Mouse (Mus musculus) hindbrain, postnatal 0 days (tissue): ENCODE measurements around the gene Cabp4. TPM values are rescaled to one million over a fixed set of nuclear protein-coding genes. Genes with fewer than 3 reads are reported as not detected.
A peak's percentile ranks its signal among the peaks of the same experiment; 100 is the strongest.

Experiments used
- ATAC-seq: fragments of 200-750 bp; cut with Nextera tagmentation; 2 replicates; pipeline ENCODE4 v1.8.0; 2017; ENCODE audit warnings: mild to moderate bottlenecking, moderate TSS enrichment, moderate library complexity
- DNase-seq: peaks from one replicate; pipeline ENCODE4 v3.0.0-alpha.2; 2015; ENCODE audit warnings: low spot score
- H3K27ac ChIP-seq: fragments of 300-500 bp; sonication (generic); 2 replicates; pipeline ENCODE4 v1.5.1; 2014; ENCODE audit warnings: mild to moderate bottlenecking
- H3K27me3 ChIP-seq: fragments of 300-500 bp; sonication (generic); 2 replicates; pipeline ENCODE4 v1.6.1; 2014; ENCODE audit warnings: low read length, mixed read lengths; ENCODE audit not compliant: insufficient read depth
- H3K36me3 ChIP-seq: fragments of 300-500 bp; sonication (generic); 2 replicates; pipeline ENCODE4 v1.6.1; 2014; ENCODE audit warnings: low read length, mixed read lengths; ENCODE audit not compliant: insufficient read depth
- H3K4me1 ChIP-seq: fragments of 300-500 bp; sonication (generic); 2 replicates; pipeline ENCODE4 v1.6.1; 2014; ENCODE audit warnings: antibody characterized with exemption, low read length, mixed read lengths; ENCODE audit not compliant: insufficient read depth
- H3K4me2 ChIP-seq: fragments of 300-500 bp; sonication (generic); 2 replicates; pipeline ENCODE4 v1.6.1; 2014; ENCODE audit warnings: low read depth, mild to moderate bottlenecking, low read length, moderate library complexity, mixed read lengths
- H3K4me3 ChIP-seq: fragments of 300-500 bp; sonication (generic); 2 replicates; pipeline ENCODE4 v1.5.1; 2014; ENCODE audit warnings: low read length
- H3K9ac ChIP-seq: fragments of 300-500 bp; sonication (generic); replicated peaks from 2 replicates; pipeline ENCODE4 v1.6.1; 2014; ENCODE audit warnings: mild to moderate bottlenecking, low read length, moderate library complexity, mixed read lengths
- H3K9me3 ChIP-seq: fragments of 300-500 bp; sonication (generic); 2 replicates; pipeline ENCODE4 v1.6.1; 2016; ENCODE audit warnings: low read length, mixed read lengths
- CTCF ChIP-seq: IDR thresholded peaks from 2 replicates; pipeline ENCODE4 v1.5.1; 2016; ENCODE audit warnings: antibody characterized with exemption, control low read depth, low read depth
- whole genome bisulfite sequencing: fragments of 180-500 bp; shearing (Covaris S2); extraction: QIAGEN DNeasy Blood & Tissue Kit; methylation state at CpG from one replicate; pipeline ENCODE4 v1.1.7; 2014; 5-methylcytosine and 5-hydroxymethylcytosine counted together
- polyA plus RNA-seq: library from polyadenylated mRNA; unstranded; fragments of >200 nt; fragmentation: Nextera tagmentation; extraction: Ambion mirVana; gene quantifications from 2 replicates; pipeline ENCODE4 v1.2.1, GENCODE M21; 2015
- total RNA-seq: library from RNA; depleted of rRNA; stranded (reverse); fragments of >200 nt; gene quantifications from 2 replicates; pipeline ENCODE4 v1.2.3, GENCODE M21; 2014

Cabp4 gene
- total and polyA plus RNA-seq, 2 experiments from 2014 or later, result 0.51 TPM; not detected in 1

DNA sequence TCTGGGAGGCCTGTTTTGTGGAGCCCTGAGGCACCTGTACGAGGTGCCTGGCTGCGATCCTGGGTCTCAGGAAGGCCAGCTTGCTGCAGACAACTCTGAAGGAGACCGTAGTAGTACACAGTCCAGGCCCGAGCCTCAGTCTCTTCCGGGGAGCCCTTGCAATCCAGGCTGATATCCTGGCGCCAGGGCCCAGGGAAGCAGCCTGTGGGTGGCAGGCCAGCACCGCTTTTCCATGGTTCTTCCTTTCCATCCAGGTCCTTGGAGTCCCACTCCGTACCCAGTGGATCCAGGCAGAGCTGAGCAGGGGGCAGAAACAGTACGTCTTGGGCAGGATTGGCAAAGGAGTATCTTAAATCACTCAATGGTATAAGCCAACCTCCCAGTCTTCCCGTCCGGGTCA is 29.1 kb upstream of the Cabp4 start:
- 62% methylated on average over 11 of the region's 11 CpGs for WGBS

DNA sequence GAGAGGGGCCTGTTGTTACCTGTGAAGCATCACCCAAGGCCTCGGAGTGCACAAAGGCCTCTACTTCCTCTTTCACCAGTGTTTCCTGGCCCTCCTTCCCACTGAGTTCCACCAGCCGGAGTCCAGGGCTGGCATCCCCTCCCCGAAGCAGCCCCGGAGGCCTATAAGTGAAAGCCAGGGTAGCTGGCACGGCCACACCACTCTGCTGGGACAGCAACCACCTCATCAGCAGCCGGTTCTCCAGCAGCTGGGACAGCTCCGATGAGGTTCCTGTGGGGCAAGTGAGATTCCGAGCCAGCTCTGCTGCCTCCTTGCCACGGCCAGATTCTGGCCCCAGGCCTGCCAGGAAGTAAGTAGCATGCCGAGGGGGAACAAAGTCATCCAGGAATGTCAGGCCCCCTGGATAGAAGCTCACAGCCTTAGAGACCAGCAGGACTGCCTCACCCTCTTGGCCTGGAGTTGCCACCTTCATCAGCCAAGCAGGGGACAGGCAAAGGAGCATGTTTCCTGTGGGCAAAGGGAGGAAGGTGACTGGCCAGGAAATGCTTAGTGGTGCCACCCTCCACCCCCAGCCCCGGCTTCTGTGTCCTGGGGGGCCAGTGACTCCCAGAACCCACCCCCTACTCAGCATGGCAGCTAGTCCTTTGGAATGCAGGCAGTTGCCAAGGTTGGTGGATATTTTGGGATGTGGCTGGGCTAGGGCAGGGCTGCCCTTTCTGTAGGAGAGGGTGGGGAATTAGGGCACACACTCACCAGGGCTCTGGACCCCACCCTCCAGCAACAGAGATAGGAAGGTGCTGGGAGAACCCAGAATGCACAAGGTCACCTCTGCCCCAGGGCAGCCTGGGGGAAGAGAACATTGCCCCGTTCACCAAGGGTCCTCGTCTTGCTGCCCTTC is 27.8 kb upstream of the Cabp4 start:
- Histone ChIP-seq H3K27me3 (no peaks in the 10 kb centered on the region), H3K9me3 (no peaks in the 10 kb centered on the region), H3K4me2 (no peak overlapping the region), H3K27ac (no peak overlapping the region), H3K4me1 (peaks cover 16% of the 10 kb centered on the region), H3K36me3 (no peaks in the 10 kb centered on the region), H3K9ac (no peak overlapping the region), H3K4me3 (no peak overlapping the region)
- no peak for ATAC-seq
- no peak for DNase-seq
- TF ChIP-seq CTCF, result no peak
- 47% methylated on average over 13 of the region's 13 CpGs for WGBS

More for the DNA sequence above, 29.1 kb upstream of the Cabp4 start:
- H3K9me3 ChIP-seq, result no peaks in the 10 kb centered on the region
- no peak overlapping the region for H3K9ac ChIP-seq
- H3K4me3 ChIP-seq, result no peak overlapping the region
- H3K36me3 ChIP-seq, result no peaks in the 10 kb centered on the region
- no peak overlapping the region for H3K4me2 ChIP-seq
- no peaks in the 10 kb centered on the region for H3K27me3 ChIP-seq
- H3K27ac ChIP-seq, result no peak overlapping the region
- no peak for DNase-seq
- TF ChIP-seq CTCF, result no peak
- H3K4me1 ChIP-seq, result peaks cover 16% of the 10 kb centered on the region
- no peak for ATAC-seq

DNA sequence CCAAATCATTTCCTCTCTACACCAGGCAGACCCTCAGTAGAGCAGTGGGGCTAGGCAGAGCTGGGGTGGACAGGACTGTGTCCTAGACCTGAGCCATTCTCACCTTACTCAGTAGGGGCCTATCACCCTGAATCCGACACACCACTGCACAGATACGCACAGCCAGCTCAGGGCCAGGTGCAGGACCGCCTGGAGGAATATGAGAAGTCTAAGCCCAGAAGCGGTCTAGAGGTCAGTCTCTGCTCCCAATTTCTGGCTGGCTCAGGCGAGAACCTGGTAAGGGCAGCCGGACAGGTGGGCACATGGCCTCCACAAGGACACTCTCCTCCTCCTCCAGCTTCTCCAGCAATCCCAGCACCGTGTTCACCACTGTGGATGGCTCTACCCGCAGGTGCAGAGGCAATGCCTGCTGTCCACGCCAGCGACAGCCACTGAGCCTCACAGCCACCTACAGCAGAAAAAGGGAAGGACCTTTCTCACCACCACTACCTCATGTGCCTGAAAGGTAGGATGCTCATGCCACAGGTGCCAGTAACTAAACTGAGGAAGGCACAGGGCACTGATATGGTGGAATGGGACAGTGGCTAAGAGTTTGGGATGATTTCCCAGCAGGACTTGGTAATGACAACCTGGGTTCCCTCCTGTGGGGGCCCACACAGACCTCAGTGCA is 27.0 kb upstream of the Cabp4 start:
- ATAC-seq (no peak), DNase-seq (no peak)
- Histone ChIP-seq H3K4me1 (peaks cover 14% of the 10 kb centered on the region), H3K4me3 (no peak overlapping the region), H3K27ac (no peak overlapping the region), H3K4me2 (no peak overlapping the region), H3K27me3 (no peaks in the 10 kb centered on the region), H3K9ac (no peak overlapping the region), H3K36me3 (no peaks in the 10 kb centered on the region), H3K9me3 (no peaks in the 10 kb centered on the region)
- WGBS, result 93% methylated on average over 10 of the region's 10 CpGs
- TF ChIP-seq CTCF, result no peak

DNA sequence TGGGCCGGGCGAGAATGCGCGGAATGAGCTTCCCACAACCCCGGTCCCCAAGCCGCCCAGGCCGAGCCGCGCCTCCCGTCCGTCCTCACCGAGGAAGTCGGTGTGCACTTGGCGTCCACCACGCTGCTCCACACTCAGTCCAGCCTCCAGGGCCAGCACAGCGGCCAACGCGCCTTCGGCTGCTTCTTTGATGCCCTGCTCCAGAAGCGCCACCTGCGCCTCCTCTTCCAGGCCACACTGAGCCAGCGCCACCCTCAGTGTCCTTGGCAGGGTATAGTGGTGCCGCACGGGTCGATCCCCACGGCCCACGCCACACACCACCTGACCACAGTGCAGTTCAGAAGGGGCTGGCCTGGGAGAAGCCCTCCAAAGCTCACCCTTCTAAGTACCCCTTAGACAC is 26.0 kb upstream of the Cabp4 start:
- peak overlapping the region; percentile 78 for H3K9ac ChIP-seq
- H3K4me1 ChIP-seq, result peaks cover 7% of the 10 kb centered on the region
- no peaks in the 10 kb centered on the region for H3K9me3 ChIP-seq
- H3K4me2 ChIP-seq, result peak overlapping the region; percentile 85
- ATAC-seq (peak; percentile 39), DNase-seq (no peak)
- no peaks in the 10 kb centered on the region for H3K27me3 ChIP-seq
- H3K27ac ChIP-seq, result peak overlapping the region; percentile 92
- H3K36me3 ChIP-seq, result no peaks in the 10 kb centered on the region
- peak overlapping the region; percentile 44 for H3K4me3 ChIP-seq
- TF ChIP-seq CTCF, result no peak
- 4% methylated on average over 27 of the region's 27 CpGs for WGBS

DNA sequence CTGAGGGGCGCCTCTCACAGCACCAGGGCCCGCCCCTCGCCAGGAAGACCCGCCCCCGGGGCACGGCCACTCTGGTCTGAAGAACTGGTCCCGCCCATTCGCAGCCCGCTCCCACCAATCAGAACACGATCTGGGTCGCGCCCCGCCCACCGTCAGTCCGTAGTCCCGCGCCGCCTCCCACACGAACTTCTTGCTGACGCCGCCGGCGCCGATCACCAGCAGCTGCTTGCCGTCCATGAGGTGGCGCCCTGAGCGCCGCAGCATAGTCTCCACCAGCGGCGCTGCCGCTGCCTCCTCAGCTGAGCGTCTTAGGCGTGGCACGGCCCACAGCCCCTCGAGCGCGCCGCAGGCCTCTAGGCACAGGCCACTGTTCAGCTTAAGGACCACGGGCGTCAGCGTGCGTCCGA is 25.5 kb upstream of the Cabp4 start:
- Histone ChIP-seq H3K9me3 (no peaks in the 10 kb centered on the region), H3K27me3 (no peaks in the 10 kb centered on the region), H3K4me1 (peaks cover 7% of the 10 kb centered on the region), H3K9ac (peak overlapping the region; percentile 78), H3K27ac (peak overlapping the region; percentile 92), H3K36me3 (no peaks in the 10 kb centered on the region), H3K4me2 (peak overlapping the region; percentile 85), H3K4me3 (peak overlapping the region; percentile 44)
- TF ChIP-seq CTCF, result peak; percentile 85
- under 1% methylated on average over 41 of the region's 43 CpGs for WGBS
- ATAC-seq (peak; percentile 97), DNase-seq (peak; percentile 99)

DNA sequence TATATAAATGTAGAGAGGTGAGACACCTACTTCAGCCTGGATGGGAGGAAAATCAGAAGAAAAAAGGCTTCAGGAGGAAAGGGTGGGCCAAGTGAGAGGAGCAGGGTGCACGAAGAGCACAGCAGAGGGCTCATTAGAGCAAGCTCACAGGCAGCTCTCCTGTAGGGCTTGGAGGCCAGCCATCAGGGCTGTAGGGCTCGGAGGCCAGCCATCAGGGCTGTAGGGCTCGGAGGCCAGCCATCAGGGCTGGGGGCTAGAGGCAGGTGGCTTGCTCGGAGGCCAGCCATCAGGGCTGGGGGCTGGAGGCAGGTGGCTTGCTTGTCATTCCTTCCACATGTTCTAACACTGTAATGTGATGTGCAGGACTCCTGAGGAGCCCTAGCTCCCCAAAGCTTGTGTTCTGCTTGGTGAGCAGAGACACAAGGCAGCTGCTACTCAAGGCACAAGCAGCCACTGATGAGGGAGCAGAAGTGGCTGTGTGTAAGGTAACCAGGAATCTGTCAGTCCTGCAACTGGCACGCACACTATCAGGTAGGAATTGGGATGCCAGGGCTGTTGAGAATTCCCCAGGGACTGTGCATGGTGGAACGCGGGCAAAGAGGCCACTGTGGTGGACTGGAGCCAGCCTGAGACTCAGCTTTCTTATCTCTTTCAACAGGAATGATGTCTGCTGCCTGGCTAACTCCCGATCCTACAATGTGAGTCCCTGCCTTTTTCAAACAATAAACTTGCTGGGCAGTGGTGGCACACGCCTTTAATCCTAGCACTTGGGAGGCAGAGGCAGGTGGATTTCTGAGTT is 23.0 kb upstream of the Cabp4 start:
- WGBS, result 62% methylated on average over 9 of the region's 9 CpGs
- no peak overlapping the region for H3K27ac ChIP-seq
- no peak for TF ChIP-seq CTCF
- H3K9me3 ChIP-seq, result no peaks in the 10 kb centered on the region
- DNase-seq, result no peak
- no peaks in the 10 kb centered on the region for H3K27me3 ChIP-seq
- H3K4me3 ChIP-seq, result no peak overlapping the region
- H3K4me1 ChIP-seq, result peaks cover 14% of the 10 kb centered on the region
- ATAC-seq, result no peak
- H3K36me3 ChIP-seq, result no peaks in the 10 kb centered on the region
- H3K9ac ChIP-seq, result no peak overlapping the region
- no peak overlapping the region for H3K4me2 ChIP-seq
